Mouse (Mus musculus) heart, adult 2 months (tissue): ENCODE measurements around the gene C87436.

ENCODE experiments used
- CTCF ChIP-seq: fragments of 200-600 bp; IDR thresholded peaks from 2 replicates; pipeline ENCODE4 v1.8.1; 2022; ENCODE audit warnings: antibody characterized with exemption, mild to moderate bottlenecking, moderate library complexity
- EP300 ChIP-seq: fragments of 200-500 bp; IDR thresholded peaks from 2 replicates; pipeline ENCODE4 v1.6.1; 2011; ENCODE audit warnings: low read depth, low read length, control low read depth; ENCODE audit not compliant: insufficient read depth
- POLR2A ChIP-seq: fragments of 200-500 bp; IDR thresholded peaks from 2 replicates; pipeline ENCODE4 v1.6.1; 2011; ENCODE audit warnings: mild to moderate bottlenecking, low read depth, low read length, control low read depth; ENCODE audit not compliant: insufficient read depth

DNA sequence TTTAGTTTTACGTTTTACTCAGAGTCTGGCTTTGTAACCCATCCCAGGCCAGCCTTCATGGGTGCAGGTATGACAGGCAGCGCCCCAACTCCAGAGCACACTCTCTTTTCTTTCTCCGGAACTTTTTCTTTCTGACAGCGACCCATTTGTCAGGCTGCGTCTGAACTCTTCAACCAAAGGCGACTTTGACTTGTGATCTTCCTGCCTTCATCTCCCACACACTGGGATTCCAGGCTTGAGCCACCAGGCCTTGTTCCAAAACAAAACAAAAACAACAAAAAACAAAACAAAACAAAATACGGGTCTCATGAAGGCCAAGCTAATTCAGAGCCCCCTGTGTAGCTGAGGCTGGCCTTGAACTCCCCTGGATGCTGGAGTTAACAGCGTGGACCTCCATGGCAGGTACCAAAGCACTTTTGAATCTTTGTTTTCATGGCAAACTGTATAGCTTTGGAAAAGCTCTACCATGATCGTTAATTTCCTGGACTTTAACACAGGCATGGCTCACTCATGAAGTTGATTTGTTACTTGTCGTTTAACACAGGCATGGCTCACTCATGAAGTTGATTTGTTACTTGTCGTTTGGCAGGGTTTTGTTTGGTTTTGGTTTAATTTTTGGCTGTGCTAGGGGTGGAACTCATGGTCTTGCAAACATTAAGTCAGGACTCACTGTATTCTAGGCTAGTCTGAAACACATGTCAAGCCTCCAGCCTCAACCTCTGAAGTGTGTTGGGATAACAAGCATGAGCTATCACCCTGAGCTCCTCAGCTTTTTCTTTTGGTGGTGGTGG, 60.0 kb downstream of the C87436 start:
- TF ChIP-seq POLR2A (no peak), CTCF (no peak), EP300 (no peak)
